Mouse (Mus musculus) CD4-positive helper T cell, adult 2 months (primary cell): ENCODE data around the gene Fn1.

ENCODE experiments used
- DNase-seq: peaks from one replicate; pipeline ENCODE4 v3.0.0-alpha.2; 2012; ENCODE audit warnings: low read depth, missing footprints, low spot score

Gene Fn1

GRCm38 (mm10) chr1:71650741-71651140 is 2.3 kb downstream of the Fn1 start:
- no peak for DNase-seq

GRCm38 (mm10) chr1:71648166-71648565 is 4.8 kb downstream of the Fn1 start:
- DNase-seq, result no peak

- no peak for DNase-seq
Observed at GRCm38 (mm10) chr1:71646774-71647173, 6.2 kb downstream of the Fn1 start.

- no peak for DNase-seq
Observed at GRCm38 (mm10) chr1:71645999-71646398, 7.0 kb downstream of the Fn1 start.

GRCm38 (mm10) chr1:71645466-71645865 is 7.5 kb downstream of the Fn1 start:
- DNase-seq, result no peak

- no peak for DNase-seq
Observed at GRCm38 (mm10) chr1:71642794-71643193, 10.2 kb downstream of the Fn1 start.

GRCm38 (mm10) chr1:71641206-71641605 is 11.8 kb downstream of the Fn1 start:
- no peak for DNase-seq

GRCm38 (mm10) chr1:71640157-71640556 is 12.8 kb downstream of the Fn1 start:
- DNase-seq, result no peak

GRCm38 (mm10) chr1:71636665-71637064 is 16.3 kb downstream of the Fn1 start:
- no peak for DNase-seq

GRCm38 (mm10) chr1:71636116-71636515 is 16.9 kb downstream of the Fn1 start:
- no peak for DNase-seq

GRCm38 (mm10) chr1:71635101-71636014 is 17.6 kb downstream of the Fn1 start:
- DNase-seq, result no peak

- no peak for DNase-seq
Observed at GRCm38 (mm10) chr1:71634471-71634981, 18.5 kb downstream of the Fn1 start.

GRCm38 (mm10) chr1:71632387-71632786 is 20.6 kb downstream of the Fn1 start:
- DNase-seq, result no peak

- no peak for DNase-seq
Observed at GRCm38 (mm10) chr1:71631811-71632210, 21.2 kb downstream of the Fn1 start.

- no peak for DNase-seq
Observed at GRCm38 (mm10) chr1:71630243-71630642, 22.8 kb downstream of the Fn1 start.

GRCm38 (mm10) chr1:71623625-71624024 is 29.4 kb downstream of the Fn1 start:
- no peak for DNase-seq

GRCm38 (mm10) chr1:71621526-71621925 is 31.5 kb downstream of the Fn1 start:
- no peak for DNase-seq

GRCm38 (mm10) chr1:71614545-71615246 is 38.3 kb downstream of the Fn1 start:
- no peak for DNase-seq

GRCm38 (mm10) chr1:71612256-71612655 is 40.7 kb downstream of the Fn1 start:
- DNase-seq, result no peak

GRCm38 (mm10) chr1:71609916-71610315 is 43.1 kb downstream of the Fn1 start:
- DNase-seq, result no peak

GRCm38 (mm10) chr1:71609057-71609775 is 43.8 kb downstream of the Fn1 start:
- no peak for DNase-seq
